29 mouse cellular contexts compared by ENCODE assay signal in the genomic region with DNA sequence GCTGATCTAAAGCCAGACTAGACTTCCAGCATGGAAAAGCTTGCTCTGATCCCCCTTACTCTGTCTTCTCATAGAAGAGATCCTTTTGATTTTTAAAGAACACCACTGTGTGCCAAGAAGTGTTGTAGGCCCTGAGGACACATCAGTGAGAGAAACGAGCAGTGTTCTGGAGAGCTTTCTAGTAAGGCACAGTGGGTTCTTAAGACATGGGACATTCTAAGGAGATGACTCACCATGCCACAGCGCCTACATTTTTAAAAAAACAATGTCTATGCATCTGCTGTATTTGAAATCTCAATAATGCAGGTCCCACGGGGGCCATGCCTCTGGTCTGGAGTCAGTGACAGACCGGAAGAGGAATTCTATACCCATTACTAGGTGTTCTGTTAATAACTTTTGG. TPM values are rescaled to one million over a fixed set of nuclear protein-coding genes. Genes with fewer than 3 reads are reported as not detected.
"Had no signal": no experiment of that assay in that cellular context is flagged by ENCODE, and none has a peak within 500 bp of the region (broad histone marks: within the 10 kb centered on the region; RNA-seq: fewer than 3 reads in every experiment).

No protein-coding gene starts in this region.

- H3K9me3 ChIP-seq: kidney, embryonic 15.5 days; limb, embryonic 12.5 days; limb, embryonic 15.5 days; midbrain, embryonic 12.5 days; neural tube, embryonic 12.5 days; neural tube, embryonic 15.5 days had no signal

- ATAC-seq: liver, postnatal 0 days; midbrain, embryonic 16.5 days had no signal

- H3K27me3 ChIP-seq: kidney, embryonic 15.5 days; limb, embryonic 12.5 days; limb, embryonic 15.5 days; midbrain, embryonic 12.5 days; neural tube, embryonic 12.5 days; neural tube, embryonic 15.5 days had no signal

- H3K4me3 ChIP-seq: kidney, embryonic 15.5 days; left cerebral cortex, adult 2 months; limb, embryonic 12.5 days; limb, embryonic 15.5 days; midbrain, embryonic 12.5 days; neural tube, embryonic 12.5 days; neural tube, embryonic 15.5 days had no signal

- H3K27ac ChIP-seq: kidney, embryonic 15.5 days; left cerebral cortex, adult 2 months; limb, embryonic 12.5 days; limb, embryonic 15.5 days; liver, embryonic 14.5 days; midbrain, embryonic 12.5 days; neural tube, embryonic 12.5 days; neural tube, embryonic 15.5 days; stomach, postnatal 0 days had no signal

- DNase-seq: kidney, adult 2 months; kidney, postnatal 10 days; kidney, postnatal 36 days; left cerebral cortex, postnatal 4 days; liver, postnatal 0 days; lung, embryonic 14.5 days; lung, postnatal 14 days; lung, postnatal 4 days; thymus, adult 2 months; thymus, postnatal 14 days; thymus, postnatal 4 days had no signal

- H3K9ac ChIP-seq: kidney, embryonic 15.5 days; limb, embryonic 12.5 days; limb, embryonic 15.5 days; liver, embryonic 14.5 days; liver, postnatal 0 days; lung, embryonic 14.5 days; midbrain, embryonic 12.5 days; neural tube, embryonic 12.5 days; neural tube, embryonic 15.5 days had no signal

- H3K36me3 ChIP-seq: kidney, embryonic 15.5 days; limb, embryonic 12.5 days; limb, embryonic 15.5 days; midbrain, embryonic 12.5 days; neural tube, embryonic 12.5 days; neural tube, embryonic 15.5 days had no signal

- H3K4me1 ChIP-seq: kidney, embryonic 15.5 days; limb, embryonic 12.5 days; limb, embryonic 15.5 days; midbrain, embryonic 12.5 days; neural tube, embryonic 12.5 days; neural tube, embryonic 15.5 days had no signal

- H3K4me2 ChIP-seq: kidney, embryonic 15.5 days; limb, embryonic 12.5 days; limb, embryonic 15.5 days; liver, embryonic 11.5 days; lung, embryonic 14.5 days; midbrain, embryonic 12.5 days; neural tube, embryonic 12.5 days; neural tube, embryonic 15.5 days had no signal

RNA-seq across cellular contexts. Expression of a gene that starts 24.1 kb away (rescaled TPM):
- total RNA-seq: layer of hippocampus, adult 8-10 months; layer of hippocampus, postnatal 10 days; layer of hippocampus, postnatal 36 days; left cerebral cortex, adult 2 months; left cerebral cortex, postnatal 14 days; megakaryocyte progenitor cell, adult 5-6 weeks; megakaryocyte-erythroid progenitor cell, adult 5-6 weeks had no signal
- polyA plus RNA-seq: limb, embryonic 12.5 days; neural tube, embryonic 12.5 days; stomach, embryonic 14.5 days had no signal

RNA-seq across cellular contexts. Expression of a gene that starts 52.3 kb away (rescaled TPM):
- total RNA-seq: megakaryocyte progenitor cell, adult 5-6 weeks; megakaryocyte-erythroid progenitor cell, adult 5-6 weeks had no signal
- polyA plus RNA-seq: kidney, adult 2 months; kidney, embryonic 15.5 days; limb, embryonic 12.5 days; limb, embryonic 15.5 days; liver, embryonic 14.5 days; liver, postnatal 0 days; lung, embryonic 14.5 days; midbrain, embryonic 12.5 days had no signal

RNA-seq across cellular contexts. Expression of a gene that starts 55.0 kb away (rescaled TPM):
- total RNA-seq: left cerebral cortex, adult 2 months; left cerebral cortex, postnatal 14 days; megakaryocyte progenitor cell, adult 5-6 weeks; megakaryocyte-erythroid progenitor cell, adult 5-6 weeks had no signal
- polyA plus RNA-seq: kidney, adult 2 months; liver, postnatal 0 days; midbrain, embryonic 12.5 days; midbrain, embryonic 16.5 days; neural tube, embryonic 12.5 days; neural tube, embryonic 15.5 days; thymus, adult 2 months had no signal
